Mouse (Mus musculus) forebrain, embryonic 16.5 days (tissue): ENCODE results near the gene Gtf3c1. TPM values are rescaled to one million over a fixed set of nuclear protein-coding genes. Genes with fewer than 3 reads are reported as not detected.

ENCODE experiments used
- ATAC-seq: fragments of 200-750 bp; cut with Nextera tagmentation; 2 replicates; pipeline ENCODE4 v1.8.0; 2017; ENCODE audit warnings: mild to moderate bottlenecking, moderate library complexity
- H3K27ac ChIP-seq: fragments of 300-500 bp; sonication (generic); 2 replicates; pipeline ENCODE4 v1.5.1; 2014; ENCODE audit warnings: low read length, control low read depth
- H3K27me3 ChIP-seq: fragments of 300-500 bp; sonication (generic); replicated peaks from 2 replicates; pipeline ENCODE4 v1.6.1; 2014; ENCODE audit warnings: low read length; ENCODE audit not compliant: control insufficient read depth, insufficient read depth
- H3K36me3 ChIP-seq: fragments of 300-500 bp; sonication (generic); 2 replicates; pipeline ENCODE4 v1.6.1; 2014; ENCODE audit not compliant: control insufficient read depth, insufficient read depth
- H3K4me1 ChIP-seq: fragments of 300-500 bp; sonication (generic); replicated peaks from 2 replicates; pipeline ENCODE4 v1.6.1; 2014; ENCODE audit warnings: low read length; ENCODE audit not compliant: control insufficient read depth, insufficient read depth
- H3K4me2 ChIP-seq: fragments of 300-500 bp; sonication (generic); 2 replicates; pipeline ENCODE4 v1.6.1; 2014; ENCODE audit warnings: mild to moderate bottlenecking, low read length, control low read depth
- H3K4me3 ChIP-seq: fragments of 300-500 bp; sonication (generic); replicated peaks from 2 replicates; pipeline ENCODE4 v1.5.1; 2014; ENCODE audit warnings: mild to moderate bottlenecking, low read length, control low read depth
- H3K9ac ChIP-seq: fragments of 300-500 bp; sonication (generic); replicated peaks from 2 replicates; pipeline ENCODE4 v1.6.1; 2014; ENCODE audit warnings: low read depth, low read length, control low read depth
- H3K9me3 ChIP-seq: fragments of 300-500 bp; sonication (generic); 2 replicates; pipeline ENCODE4 v1.6.1; 2016; ENCODE audit warnings: low read length; ENCODE audit not compliant: control insufficient read depth
- WGBS: fragments of 180-500 bp; shearing (Covaris S2); extraction: QIAGEN DNeasy Blood & Tissue Kit; methylation state at CpG from one replicate; pipeline ENCODE4 v1.1.7; 2014; 5-methylcytosine and 5-hydroxymethylcytosine counted together
- polyA plus RNA-seq: library from polyadenylated mRNA; unstranded; fragments of >200 nt; fragmentation: Nextera tagmentation; extraction: Ambion mirVana; gene quantifications from 2 replicates; pipeline ENCODE4 v1.2.1, GENCODE M21; 2015

Gtf3c1 gene
- polyA plus RNA-seq, 1 experiment from 2014 or later: 42.4 TPM

DNA sequence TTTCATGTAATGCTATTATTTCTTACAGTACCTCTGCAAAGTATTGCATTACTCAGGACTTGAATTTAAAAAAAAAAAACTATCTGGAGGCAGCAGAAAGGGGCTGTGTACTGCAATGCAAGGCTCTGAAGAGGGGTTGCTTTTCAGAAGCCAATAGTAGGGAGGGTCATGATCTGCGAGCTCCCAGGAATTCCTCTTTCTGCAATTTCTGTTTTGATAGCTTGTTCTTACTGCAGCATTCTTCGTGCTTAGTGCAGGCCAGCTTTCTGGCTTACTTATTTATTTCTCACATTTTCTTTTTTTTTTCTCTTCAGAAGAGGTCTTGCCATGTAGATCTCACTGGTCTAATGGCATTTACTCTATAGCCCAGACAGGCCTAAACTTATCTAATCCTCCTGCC lies 32.9 kb upstream of the Gtf3c1 start:
- H3K27me3 ChIP-seq: no peaks in the 10 kb centered on the region
- ATAC-seq: no peak
- H3K4me1 ChIP-seq: no peaks in the 10 kb centered on the region
- no peaks in the 10 kb centered on the region for H3K9me3 ChIP-seq
- 80% methylated on average over 2 of the region's 2 CpGs for WGBS
- no peak overlapping the region for H3K4me3 ChIP-seq
- H3K4me2 ChIP-seq: no peak overlapping the region
- H3K27ac ChIP-seq: no peak overlapping the region
- no peak overlapping the region for H3K9ac ChIP-seq
- H3K36me3 ChIP-seq: no peaks in the 10 kb centered on the region

DNA sequence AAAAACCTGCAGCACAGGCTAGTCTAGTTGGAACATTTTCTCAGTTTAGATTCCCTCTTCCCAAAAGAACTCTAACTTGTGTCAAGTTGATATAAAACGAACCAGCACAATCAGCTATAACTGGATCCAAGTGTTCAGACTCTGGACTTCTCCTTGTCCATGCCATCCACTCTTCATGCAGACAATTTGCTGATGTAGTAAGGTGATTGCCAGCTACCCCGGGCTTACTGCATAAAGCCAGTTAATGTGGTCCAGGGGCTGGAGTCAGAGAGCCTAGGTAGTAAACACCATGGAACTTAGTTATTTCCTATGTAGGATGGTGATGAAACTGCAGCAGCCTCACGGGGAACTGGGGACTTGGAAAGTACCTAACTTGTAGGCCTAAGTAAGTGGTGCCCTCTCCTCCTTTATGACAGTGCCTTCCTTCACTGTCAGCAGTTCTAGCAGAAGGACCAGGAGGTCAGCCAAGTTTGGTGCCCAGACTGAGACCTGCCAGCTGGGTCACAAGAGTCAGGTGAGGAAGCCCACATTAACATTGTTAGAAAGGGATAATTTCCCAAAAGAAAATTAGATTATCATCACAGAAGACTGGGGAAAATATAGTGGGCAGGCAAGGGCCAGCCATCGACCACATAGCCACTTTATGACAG lies 28.9 kb upstream of the Gtf3c1 start:
- Histone ChIP-seq H3K9ac (no peak overlapping the region), H3K27me3 (no peaks in the 10 kb centered on the region), H3K4me2 (no peak overlapping the region), H3K4me1 (no peaks in the 10 kb centered on the region), H3K27ac (no peak overlapping the region), H3K9me3 (no peaks in the 10 kb centered on the region), H3K36me3 (no peaks in the 10 kb centered on the region), H3K4me3 (no peak overlapping the region)
- WGBS: 88% methylated on average over 4 of the region's 4 CpGs
- no peak for ATAC-seq

DNA sequence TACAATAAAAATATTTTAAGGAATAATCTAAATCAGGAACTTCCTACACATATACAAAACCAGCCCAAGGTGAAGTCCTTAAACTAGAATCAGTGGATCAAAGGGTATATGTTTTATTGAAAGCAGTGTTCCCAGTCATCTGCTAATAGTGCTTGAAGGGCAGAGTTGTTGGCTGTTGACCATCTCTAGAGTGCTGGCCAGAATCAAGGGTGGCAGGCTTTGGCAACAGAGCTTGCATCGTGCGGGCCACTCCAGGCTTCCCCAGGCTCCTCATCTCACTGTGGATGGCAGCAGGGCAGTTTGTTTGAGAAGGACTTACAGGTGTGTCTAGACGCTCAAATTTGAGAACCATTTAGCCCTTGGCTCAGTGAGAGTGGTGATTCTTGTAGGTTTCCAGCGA lies 26.2 kb upstream of the Gtf3c1 start:
- no peak overlapping the region for H3K9ac ChIP-seq
- H3K36me3 ChIP-seq: no peaks in the 10 kb centered on the region
- no peak overlapping the region for H3K27ac ChIP-seq
- no peak overlapping the region for H3K4me3 ChIP-seq
- H3K4me2 ChIP-seq: no peak overlapping the region
- H3K27me3 ChIP-seq: no peaks in the 10 kb centered on the region
- H3K9me3 ChIP-seq: no peaks in the 10 kb centered on the region
- ATAC-seq: no peak
- 91% methylated on average over 4 of the region's 4 CpGs for WGBS
- no peaks in the 10 kb centered on the region for H3K4me1 ChIP-seq

DNA sequence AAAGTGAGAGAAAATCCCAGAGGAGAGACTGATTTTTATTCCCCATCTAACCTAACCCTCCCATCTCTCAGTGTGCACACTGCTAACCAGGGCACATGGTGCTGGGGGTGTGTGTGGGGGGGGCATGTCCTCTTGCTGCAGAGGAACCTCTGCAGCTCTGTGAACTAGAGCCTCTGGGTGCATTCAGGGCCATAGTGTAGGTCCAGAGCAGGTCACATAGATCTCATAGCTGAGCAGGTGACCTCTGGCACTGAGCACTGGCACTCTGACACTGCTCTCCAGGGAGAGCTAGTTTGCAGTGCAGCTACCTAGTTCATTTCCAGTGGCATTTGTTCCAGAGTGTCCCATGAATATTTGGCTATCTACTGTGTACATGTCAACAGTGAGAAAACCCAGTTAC lies 24.1 kb upstream of the Gtf3c1 start:
- no peak overlapping the region for H3K4me2 ChIP-seq
- no peaks in the 10 kb centered on the region for H3K27me3 ChIP-seq
- H3K27ac ChIP-seq: no peak overlapping the region
- H3K4me3 ChIP-seq: no peak overlapping the region
- no peaks in the 10 kb centered on the region for H3K36me3 ChIP-seq
- H3K9ac ChIP-seq: no peak overlapping the region
- H3K4me1 ChIP-seq: no peaks in the 10 kb centered on the region
- no peaks in the 10 kb centered on the region for H3K9me3 ChIP-seq
- no peak for ATAC-seq

DNA sequence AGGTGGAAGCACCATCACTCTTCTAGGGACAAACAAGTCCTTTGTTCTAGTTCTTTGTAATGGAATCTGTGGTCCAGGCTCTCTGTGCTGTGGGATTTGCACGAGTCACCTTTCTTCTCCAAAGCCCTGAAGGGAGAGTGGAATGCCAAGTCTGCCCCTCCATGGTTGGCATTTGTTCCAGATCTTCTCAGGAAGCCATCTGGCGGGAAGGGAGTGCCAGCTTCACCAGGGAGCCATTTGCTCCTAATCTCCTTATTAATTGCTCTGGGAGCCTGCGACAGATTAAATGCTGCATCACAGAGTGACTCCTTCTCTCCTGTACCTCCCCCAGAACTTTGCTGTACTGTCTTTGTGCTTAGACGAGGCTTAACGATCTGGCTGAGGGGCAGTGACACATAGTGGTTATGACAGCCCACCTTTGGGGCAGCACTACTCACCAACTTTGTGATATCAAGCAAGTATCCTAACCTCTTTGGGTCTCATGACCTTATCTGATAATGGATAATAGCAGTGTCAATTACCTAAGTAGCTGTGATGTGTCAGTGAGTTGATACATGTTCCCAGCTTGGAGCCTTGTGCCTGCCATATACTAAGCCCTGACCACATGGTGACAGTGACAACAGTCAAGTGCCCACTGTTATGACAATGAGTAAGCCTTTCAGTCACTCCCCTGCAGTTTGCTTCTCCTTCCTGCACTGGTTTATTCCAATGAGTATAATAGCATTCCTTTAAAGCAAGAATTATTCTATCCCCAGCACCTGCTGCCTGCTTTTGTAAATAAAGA lies 15.8 kb upstream of the Gtf3c1 start:
- Histone ChIP-seq H3K36me3 (no peaks in the 10 kb centered on the region), H3K4me2 (no peak overlapping the region), H3K4me3 (no peak overlapping the region), H3K9ac (no peak overlapping the region), H3K27ac (peak overlapping the region; percentile 65), H3K4me1 (peaks cover 26% of the 10 kb centered on the region), H3K27me3 (no peaks in the 10 kb centered on the region), H3K9me3 (no peaks in the 10 kb centered on the region)
- peak; percentile 77 for ATAC-seq
- 18% methylated on average over 5 of the region's 5 CpGs for WGBS

DNA sequence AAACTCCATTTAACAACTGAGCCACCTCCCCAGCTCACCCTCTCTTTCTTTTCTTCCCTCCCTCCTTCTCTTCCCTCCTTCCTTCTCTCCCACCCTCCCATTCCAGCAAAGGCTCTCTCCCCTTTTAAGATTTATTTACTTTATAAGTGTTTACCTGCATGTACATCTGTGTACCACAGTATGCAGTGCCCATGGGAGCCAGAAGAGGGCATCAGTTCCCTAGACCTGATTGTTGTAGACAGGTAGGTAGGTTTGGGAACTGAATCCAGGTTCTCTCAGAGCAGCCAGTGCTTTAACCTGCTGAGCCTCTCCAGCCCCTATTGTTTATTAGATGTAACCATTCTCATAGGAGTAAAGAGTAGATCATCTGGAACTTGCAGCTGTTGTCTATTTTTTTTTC lies 14.5 kb upstream of the Gtf3c1 start:
- Histone ChIP-seq H3K9me3 (no peaks in the 10 kb centered on the region), H3K27ac (no peak overlapping the region), H3K4me2 (no peak overlapping the region), H3K4me1 (peaks cover 26% of the 10 kb centered on the region), H3K4me3 (no peak overlapping the region), H3K36me3 (no peaks in the 10 kb centered on the region), H3K27me3 (no peaks in the 10 kb centered on the region), H3K9ac (no peak overlapping the region)
- ATAC-seq: no peak

DNA sequence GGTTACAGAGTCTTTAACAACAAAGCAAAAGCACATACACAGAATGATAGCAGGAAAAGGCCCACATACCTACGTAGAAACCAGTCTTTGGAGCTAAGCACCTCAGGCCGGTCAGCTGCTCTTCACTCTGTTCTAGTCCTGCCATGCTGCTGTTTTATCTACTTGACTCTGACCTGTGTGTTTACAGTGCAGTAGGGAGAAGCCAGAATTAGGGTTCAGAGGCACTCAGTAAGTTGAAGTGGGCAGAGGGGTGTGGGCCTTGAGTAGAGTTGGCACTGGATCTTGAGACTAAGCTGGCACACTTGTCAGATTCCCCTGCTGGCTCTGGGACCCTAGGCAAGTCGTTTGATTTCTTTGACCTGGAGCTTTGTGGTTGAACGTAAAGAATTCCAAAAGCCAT lies 13.5 kb upstream of the Gtf3c1 start:
- no peak overlapping the region for H3K9ac ChIP-seq
- H3K4me2 ChIP-seq: no peak overlapping the region
- no peak overlapping the region for H3K27ac ChIP-seq
- peaks cover 26% of the 10 kb centered on the region for H3K4me1 ChIP-seq
- H3K36me3 ChIP-seq: no peaks in the 10 kb centered on the region
- WGBS: 86% methylated on average over 4 of the region's 4 CpGs
- no peak for ATAC-seq
- H3K4me3 ChIP-seq: no peak overlapping the region
- no peaks in the 10 kb centered on the region for H3K9me3 ChIP-seq
- no peaks in the 10 kb centered on the region for H3K27me3 ChIP-seq

DNA sequence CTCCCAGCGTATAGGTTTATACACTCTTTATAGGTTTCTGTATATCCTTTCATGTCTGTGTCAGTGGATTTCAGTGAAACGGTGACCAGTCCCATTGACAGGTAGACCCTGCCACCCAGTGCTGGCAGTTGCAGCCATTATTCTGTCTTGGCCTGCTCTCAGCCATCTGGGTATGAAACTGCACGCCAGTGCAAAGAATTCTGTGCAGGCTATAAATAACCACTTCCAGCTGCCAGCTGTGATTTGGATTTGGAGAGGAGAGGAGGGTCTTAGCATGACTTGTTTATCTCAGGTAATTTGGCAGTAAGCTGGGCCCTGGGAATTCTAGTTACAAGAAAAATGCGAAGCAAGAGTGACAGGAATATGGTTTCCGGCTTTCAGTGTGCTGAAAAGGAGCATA lies 12.8 kb upstream of the Gtf3c1 start:
- no peaks in the 10 kb centered on the region for H3K9me3 ChIP-seq
- no peak for ATAC-seq
- H3K27ac ChIP-seq: 0 out of 2 replicates have a peak overlapping the region, but pooled peaks have one; percentile 26
- no peaks in the 10 kb centered on the region for H3K27me3 ChIP-seq
- no peaks in the 10 kb centered on the region for H3K36me3 ChIP-seq
- H3K4me1 ChIP-seq: peaks cover 26% of the 10 kb centered on the region
- no peak overlapping the region for H3K4me2 ChIP-seq
- no peak overlapping the region for H3K4me3 ChIP-seq
- no peak overlapping the region for H3K9ac ChIP-seq
- 64% methylated on average over 5 of the region's 5 CpGs for WGBS

DNA sequence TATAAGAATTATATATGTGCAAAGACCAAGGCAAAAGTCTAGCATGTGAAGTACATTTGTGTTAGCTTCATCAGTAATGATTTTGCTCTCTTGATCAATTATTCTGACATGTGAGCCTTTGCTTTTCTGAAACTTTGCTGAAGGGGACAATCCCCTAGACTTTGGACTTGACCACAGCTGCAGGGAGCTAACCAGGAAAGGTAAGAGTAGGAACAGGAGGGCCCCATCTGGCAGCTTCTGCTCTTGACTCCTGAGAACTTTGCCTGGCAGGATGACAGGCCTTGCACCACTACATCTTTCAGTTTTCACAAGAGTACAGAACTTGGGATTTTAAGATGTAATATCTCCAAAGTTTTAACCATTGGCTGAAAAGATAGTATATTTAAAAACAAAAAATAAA lies 10.0 kb upstream of the Gtf3c1 start:
- no peaks in the 10 kb centered on the region for H3K36me3 ChIP-seq
- peaks cover 11% of the 10 kb centered on the region for H3K4me1 ChIP-seq
- H3K4me3 ChIP-seq: no peak overlapping the region
- no peaks in the 10 kb centered on the region for H3K9me3 ChIP-seq
- H3K9ac ChIP-seq: no peak overlapping the region
- ATAC-seq: no peak
- H3K27ac ChIP-seq: no peak overlapping the region
- H3K4me2 ChIP-seq: no peak overlapping the region
- H3K27me3 ChIP-seq: no peaks in the 10 kb centered on the region
